Mouse (Mus musculus) cerebellum, adult (tissue): Measurements from ENCODE around the gene Tmcc2.
A peak's percentile ranks its signal among the peaks of the same experiment; 100 is the strongest.

Experiments
- ATAC-seq: cut with Nextera tagmentation; 2 replicates; pipeline ENCODE4 v1.9.2; 2017; ENCODE audit warnings: mild to moderate bottlenecking, moderate library complexity, mixed read lengths; ENCODE audit not compliant: insufficient number of reproducible peaks, low FRiP score, low TSS enrichment

Tmcc2 gene

DNA sequence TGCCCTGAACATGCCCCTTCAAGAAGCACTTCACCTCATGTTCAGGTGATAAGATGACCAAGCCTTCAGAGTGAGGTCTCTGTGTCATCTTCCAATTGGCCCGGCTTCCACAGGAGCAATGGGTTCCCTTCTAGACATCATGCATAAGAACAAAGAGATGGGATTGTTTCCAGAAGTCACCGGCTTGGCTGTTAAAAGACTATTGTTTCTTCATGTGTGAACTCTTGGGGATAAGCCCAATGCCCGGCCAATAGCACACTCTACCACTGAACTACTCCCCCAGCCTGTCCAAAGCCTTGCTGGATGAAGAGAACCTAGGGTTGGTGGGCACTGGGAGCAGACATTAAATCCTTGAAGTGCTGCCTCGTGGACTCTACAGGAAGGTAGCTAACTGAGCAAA is 45.6 kb downstream of the Tmcc2 start:
- no peak for ATAC-seq

DNA sequence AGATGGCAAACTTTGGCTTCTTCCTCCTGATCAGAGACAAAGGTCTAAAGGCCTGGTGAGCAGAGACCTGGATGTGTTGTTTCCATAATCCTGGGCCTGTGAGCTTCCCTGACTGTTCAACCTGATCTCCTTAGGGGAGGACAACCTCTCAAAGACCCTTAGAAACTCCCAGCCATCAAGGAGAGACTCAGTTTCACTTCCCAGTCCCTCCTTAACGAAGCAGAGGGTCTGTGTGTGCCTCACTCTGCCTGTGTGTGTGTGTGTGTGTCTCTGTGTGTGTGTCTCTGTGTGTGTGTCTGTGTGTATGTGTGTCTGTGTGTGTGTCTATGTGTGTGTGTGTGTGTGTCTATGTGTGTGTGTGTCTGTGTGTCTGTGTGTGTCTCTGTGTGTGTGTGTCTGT is 47.4 kb downstream of the Tmcc2 start:
- no peak for ATAC-seq

DNA sequence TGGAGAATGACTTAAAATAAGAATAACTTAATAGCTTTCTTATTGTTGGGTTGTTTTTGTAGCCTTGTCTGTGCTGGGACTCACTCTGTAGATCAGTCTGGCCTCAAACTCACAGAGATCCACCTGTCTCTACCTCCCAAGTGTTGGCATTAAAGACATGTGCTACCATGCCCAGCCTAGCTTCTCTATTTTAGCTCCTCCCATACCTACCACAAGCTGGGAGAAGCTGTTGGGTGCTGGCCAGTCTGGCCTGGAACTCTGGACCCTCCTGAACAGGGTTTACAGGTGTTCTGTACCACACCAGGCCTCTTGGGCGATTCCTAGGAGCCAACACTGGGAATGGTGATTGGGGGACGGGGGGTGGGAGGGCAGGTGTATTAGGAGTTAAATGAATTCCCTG is 47.9 kb downstream of the Tmcc2 start:
- ATAC-seq, result no peak

DNA sequence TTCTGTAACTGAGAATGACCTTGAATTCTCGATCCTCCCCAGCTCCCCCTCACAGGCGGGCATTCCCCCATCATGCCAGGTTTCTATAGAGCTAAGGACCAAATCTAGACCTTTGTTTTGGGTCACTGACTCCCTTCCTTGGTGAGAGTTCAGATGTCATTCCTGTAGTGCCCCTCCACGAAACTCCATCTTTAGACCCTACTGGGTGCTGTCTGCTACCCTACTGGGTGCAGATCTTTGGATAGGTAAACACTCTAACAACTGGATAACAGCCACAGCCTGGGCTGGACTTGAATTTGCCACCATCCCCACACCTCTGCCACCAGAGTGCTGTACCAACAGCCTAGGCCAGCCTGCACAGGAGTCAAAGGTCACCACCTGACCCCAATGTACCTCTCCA is 48.6 kb downstream of the Tmcc2 start:
- no peak for ATAC-seq

DNA sequence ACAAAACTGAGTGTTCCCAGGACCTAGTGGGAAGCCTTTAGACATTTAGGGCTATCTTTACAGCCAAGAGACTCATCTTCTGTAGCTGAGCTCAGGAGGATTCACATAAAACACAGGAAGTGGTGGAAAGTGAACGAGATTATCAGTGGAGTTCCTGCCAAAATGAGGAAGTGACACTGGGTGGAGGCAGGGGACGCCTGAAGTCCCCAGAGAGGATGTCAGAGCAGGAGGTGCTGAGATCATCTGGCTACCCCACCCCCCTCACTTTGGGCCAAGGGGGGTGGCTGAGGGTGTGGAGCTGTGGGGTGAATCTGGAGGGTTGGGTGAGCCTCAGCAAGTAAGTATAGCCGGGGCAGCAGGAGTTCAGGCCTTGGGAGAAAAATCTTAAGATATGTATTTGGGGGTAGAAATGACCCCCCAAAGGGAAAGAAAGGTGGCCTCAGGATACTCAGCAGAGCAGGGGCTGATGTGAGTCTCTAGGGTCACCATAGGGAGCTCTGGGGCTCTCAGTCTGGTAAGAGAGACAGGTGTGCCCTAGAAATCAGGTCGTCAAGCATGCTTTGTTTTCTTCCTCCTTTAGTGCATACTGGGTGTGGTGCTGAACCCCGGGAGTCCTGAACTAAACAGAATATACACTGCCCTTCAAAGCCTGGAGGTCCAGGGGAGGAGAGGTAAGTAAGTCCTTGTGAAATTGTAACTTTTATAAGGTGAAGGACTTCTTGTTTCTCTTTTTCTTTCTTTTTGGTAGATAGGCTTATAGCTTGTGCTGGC is 49.2 kb downstream of the Tmcc2 start:
- no peak for ATAC-seq

DNA sequence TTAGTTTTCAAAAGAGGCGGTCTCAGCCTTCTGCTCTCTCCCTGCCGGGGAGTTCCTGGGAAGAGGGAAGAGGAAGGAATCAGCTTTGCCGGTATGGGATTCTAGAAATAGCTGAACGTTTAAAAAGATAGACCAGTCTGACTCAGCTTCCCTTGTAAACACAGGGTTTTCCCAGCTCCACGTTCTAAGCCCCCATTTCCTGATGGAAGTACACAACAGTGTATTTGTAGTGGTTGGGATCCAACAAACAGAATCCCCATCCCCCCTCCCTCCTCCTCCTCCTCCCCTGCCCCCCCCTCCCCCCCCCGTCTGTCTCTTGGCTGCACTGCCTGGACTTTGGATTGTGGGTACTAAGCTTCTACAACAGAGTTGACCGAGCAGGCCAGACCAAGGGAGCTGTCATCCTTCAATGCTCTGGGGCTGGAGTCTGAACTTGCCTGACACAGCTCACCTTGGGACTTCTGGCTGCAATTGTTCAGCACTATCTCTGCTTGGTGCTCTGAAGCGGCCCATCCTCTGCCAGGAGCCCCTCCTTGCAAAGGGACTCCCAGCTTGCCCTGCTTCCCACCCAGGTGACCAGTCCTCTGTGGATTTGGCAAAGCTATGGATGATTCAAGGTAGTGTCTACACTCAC is 52.9 kb downstream of the Tmcc2 start:
- no peak for ATAC-seq

DNA sequence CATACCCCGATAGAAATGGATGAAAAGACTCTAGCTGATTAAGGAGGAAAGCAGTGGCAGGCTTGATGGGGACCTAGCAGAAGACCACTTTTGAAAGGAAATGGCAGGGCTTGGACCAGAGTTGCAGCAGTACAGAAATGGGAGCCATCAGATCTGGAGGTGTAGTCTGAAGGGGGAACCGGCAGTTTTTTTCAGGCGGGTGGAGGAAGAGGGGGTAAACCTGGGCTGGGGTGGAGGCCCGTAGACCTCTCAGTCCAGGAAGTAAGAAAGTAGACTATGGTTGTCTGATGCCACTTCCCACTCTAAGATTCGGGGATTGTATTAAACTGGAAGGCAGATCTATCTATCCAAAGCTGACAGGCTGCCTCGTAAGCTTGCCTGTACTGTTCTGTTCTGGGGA is 54.2 kb downstream of the Tmcc2 start:
- no peak for ATAC-seq

DNA sequence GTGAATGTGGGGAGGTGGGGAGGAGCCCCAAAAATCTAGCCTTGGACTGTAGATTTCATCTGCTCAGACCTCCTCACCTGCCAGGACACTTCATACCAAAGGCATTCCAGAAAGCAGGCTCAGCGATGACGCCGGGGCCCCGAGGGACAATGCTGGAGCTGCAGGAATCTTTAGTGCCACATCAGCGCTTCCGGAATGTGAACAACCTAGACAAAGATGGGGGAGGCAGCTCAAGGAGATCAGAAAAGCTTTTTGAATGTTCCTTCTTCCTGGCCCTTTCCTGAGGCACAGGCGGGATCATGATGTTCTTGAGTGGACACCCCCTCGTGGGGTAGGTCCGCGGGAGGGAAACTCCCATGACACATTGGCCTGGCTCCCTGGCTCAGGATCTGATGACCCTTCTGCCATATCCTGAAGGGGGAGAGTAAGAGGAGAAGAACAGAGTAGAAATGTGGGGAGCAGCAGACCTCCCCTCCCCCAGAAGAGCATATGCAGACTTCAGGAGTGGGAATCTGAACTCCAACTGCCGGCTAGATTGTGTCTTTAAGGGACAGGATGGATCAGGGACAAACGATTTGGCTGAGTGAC is 55.6 kb downstream of the Tmcc2 start:
- no peak for ATAC-seq

DNA sequence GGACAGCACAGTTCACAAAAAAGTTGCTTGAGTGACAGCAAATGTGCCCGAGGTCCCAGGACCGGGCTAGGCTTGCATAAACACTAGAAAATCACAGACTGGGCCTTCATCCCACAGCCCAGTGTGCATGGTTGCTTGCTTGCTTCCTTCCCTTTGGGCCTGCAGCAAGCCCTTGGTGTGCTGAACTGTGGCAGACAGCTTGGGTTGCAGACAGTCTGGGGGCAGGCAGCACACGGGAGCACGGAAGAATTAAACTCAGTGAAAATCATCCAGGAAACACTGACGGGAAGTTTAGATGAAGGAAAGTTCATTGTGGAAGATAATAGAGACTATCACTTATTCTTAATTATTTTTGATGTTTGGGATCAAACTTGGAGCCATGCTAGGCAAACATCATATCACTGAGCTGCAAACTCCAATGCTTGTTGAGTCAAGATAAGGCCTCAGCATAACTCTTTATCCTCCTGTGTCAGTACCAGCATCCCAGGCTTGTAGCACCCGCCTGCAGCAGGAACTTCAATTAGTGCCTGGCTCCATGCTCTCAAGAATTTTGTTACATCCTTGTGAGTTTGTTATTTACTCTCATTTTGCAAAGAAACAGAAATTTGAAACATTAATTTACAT is 56.8 kb downstream of the Tmcc2 start:
- ATAC-seq, result no peak

DNA sequence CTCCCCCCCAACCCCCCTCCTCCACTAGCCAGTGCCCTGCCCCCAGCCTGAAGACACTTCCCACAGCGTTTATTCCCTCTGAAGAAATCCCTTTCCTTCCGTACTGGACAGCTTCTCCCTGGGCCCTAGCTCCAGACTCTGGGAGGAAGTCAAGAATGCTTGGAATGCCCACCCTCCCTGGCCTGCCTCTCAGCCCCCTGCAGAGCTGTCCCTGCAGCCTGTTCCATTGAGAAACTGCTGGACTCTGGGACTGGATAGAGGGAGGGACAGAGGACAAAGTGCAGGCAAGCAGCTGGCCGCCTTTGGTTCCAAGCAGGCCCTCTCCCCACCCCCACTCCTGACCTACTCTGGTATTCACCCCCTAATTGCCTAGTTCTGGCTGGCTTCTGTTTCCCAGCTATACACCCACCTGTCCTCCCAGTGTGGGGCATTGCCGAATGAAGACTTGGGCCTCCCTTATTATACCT is 57.4 kb downstream of the Tmcc2 start:
- ATAC-seq, result no peak

DNA sequence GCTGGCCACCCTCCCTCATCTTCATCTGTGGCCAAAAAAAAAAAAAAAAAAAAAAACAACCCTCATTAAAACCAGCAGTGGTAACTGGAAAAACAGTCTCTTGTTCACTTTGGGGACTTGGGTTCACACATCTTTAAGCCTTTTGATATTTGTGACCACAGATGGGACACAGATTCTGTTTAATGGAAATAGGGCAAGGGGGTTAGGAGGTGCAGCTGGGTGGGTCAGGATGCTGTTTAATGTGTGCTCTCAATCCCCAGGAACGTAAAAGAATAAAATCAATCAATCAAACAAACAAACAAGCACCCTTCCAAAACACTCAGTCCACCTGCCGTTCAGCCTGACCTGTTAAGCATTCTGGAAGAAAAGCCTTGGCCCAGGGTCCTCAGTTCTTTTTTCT is 57.9 kb downstream of the Tmcc2 start:
- no peak for ATAC-seq

DNA sequence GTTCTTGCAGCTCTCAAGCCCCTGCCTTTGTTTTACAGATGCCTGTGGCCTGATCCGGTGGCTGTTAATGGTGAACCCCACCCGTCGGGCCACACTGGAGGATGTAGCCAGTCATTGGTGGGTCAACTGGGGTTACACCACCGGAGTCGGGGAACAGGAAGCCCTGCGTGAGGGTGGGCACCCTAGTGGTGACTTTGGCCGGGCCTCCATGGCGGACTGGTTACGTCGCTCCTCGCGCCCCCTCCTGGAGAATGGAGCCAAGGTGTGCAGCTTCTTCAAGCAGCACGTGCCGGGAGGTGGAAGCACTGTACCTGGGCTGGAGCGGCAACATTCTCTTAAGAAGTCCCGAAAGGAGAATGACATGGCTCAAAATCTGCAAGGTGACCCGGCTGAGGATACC is 59.8 kb downstream of the Tmcc2 start:
- no peak for ATAC-seq

DNA sequence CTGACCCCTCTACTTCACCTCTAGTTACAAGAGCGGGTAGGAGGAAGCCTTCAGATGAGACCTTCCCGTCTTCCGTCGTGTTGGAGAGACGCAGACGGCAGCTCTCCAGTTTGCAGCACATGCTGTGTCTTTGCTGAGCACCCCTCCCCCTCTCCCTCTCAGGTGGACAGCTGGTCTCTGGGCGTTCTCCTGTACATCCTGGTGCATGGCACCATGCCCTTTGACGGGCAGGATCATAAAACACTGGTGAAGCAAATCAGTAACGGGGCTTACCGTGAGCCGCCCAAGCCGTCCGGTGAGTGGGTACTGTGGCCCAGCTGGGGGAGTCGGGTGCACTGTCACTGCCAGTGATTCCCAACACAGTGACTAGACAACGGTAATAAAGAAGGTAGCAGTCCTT is 60.7 kb downstream of the Tmcc2 start:
- no peak for ATAC-seq

DNA sequence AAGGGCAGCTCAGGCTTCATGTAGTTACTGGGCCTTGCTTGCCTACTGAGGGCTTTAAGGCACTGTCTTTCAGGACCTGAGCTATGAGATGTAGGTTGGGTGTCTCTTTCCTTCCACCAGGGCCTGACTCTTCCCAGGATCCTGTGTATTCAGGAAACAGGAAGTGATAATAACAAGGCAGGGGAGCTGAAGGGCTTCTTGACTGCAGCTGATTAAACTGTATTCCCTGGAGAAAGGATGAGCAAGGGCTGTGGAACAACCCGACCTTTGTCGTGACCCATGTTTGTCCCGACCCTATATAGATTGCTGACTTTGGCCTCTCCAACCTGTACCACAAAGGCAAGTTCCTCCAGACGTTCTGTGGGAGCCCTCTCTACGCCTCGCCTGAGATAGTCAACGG is 61.4 kb downstream of the Tmcc2 start:
- ATAC-seq, result no peak

DNA sequence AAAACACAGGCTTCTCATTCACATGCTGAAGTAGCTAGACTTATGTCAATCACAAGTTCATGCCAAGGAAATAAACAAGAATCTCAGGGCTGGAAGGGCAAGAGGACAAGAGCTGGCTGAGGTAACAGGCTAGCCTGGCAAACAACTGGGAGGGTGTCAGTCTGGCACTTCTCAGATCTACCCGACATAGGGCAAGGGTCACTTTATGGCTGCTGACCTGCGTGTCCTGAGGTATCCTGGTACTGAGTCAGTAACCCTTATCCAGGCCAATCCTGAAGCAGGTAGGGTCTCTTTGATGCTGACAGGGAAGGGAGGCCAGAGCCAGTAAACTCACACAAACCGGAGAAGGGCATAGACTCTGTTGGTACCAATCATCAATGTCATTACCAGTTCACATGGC is 62.5 kb downstream of the Tmcc2 start:
- no peak for ATAC-seq

DNA sequence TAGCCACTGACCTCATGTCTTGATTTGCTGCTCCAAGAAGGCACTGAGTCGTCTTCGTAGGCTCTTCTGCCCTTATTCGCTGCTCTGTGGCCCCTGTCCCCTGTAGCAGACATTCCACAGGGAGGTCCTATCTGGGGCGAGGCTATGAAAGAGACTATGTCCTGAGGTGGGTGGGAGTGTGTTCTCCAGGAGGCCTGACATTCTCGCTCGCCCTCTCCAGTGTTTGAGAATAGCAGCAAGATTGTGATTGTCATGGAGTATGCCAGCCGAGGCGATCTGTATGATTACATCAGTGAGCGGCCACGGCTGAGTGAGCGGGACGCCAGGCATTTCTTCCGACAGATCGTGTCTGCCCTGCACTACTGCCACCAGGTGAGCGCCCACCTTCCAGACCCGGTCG is 63.6 kb downstream of the Tmcc2 start:
- no peak for ATAC-seq

DNA sequence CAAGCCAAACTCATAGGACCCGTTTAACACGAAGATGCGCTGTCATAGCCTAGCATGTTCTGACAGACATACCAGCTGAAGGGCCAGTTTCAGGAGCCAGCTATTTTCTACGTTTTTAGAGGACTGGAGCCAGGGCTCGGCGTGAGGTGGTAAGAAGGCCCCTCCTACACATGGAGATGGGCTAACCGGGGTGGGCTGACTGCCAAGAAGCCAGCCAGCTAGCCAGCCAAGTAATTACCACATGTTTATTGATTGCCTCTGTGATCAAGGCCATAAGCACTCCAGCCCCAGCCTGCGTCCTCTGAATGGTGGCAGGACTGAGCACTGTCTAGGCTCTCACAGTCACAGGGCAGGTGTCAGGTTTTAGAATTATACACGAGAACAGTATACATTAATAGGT is 64.3 kb downstream of the Tmcc2 start:
- ATAC-seq, result no peak

DNA sequence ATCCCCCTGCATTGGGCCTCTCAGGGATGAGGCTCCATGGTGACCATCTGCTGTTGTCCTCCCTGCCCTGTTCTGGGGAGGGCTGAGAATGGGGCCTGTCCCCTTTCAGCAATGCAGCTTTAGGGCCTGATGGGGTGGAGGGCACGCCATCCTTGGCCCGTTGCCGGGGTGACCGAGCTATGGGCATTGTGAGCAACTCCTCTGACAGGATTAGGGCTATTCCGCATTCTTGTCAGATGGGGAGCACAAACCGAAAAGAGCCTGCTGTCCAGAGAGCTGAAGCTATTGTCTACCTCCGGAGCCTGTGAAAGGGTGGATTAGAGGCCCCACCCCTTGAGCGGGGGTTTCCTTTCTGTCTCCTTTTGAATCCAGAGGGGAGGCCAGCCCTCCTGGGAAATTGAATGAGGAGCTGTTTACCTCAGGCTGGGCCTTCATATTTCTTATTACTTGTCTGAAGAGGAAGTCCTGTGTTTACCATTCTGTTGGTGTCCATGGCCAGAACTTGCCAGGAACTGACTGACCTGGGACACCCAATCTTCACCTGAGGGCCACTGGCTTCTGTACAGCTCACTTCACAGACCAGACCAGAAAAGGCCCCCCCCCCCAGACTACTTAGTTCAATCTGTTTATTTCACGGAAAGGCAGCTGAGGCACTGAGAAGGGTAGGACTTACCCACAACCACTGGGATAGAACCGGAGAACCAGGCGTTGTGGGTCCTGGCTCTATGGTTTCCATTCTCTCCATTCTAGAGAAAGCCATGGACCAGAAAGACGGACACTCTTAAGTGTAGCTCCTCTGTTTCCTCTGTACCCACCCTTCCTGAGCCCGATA is 68.2 kb downstream of the Tmcc2 start:
- ATAC-seq, result no peak

DNA sequence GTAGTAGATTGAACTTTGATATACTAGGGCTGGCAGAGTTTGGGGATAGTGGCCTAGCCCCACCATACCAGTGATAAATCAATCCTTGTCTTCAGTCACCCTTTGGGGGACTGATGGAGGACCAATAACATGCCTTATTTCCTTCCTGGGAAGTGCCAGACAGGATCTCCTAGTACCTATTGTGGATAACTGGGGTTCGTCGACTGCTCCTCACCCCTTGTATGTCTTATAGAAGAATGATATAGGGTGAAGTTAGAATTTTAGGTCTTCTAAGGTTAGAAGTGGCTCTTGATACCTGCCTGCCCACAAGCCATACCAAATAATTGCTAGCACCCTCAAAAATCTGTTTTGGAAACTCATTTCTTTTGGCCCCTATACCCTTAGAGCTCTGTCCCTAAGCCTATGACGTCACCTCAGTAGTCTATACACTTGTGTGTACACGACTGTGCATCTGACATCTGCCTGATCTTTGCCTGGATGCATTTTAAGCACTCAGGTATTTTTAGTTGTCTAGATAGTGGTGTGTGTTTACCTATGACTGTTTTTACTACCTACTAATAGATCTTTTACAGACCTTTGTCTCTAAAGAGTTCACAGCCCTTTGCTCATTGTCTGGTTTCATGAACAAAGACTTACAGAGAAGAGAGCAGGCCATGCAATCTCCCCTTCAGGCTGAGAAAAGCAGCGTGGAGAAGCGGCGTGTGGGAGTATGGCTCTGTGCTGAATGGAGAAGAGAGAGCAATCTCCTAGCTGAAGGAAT is 69.1 kb downstream of the Tmcc2 start:
- no peak for ATAC-seq

DNA sequence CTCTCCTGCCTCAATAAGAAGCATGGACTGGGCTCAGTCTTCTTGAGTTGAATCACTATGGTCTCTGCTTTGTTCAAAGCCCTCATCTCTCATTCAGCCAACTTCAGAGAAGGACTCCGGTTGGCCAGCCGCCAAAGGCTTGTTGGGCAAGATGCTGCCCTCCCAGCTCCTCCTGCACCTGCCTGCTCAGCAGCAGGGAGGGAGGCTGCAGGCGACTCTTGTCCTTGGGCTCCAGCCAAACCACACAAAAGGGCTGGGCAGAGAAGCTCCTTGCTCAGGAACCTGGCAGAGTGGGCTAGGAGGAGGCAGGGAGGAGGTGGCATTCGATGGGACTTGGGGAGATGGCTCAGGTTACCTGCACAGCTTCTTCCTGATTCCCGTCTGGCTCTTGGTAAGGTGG is 71.8 kb downstream of the Tmcc2 start:
- peak; percentile 64 for ATAC-seq
